Mouse (Mus musculus) lung, adult 2 months (tissue): Measurements from ENCODE around the gene Hoxc8.

Experiments used
- CTCF ChIP-seq: fragments of 200-500 bp; IDR thresholded peaks from 2 replicates; pipeline ENCODE4 v1.5.1; 2011; ENCODE audit warnings: mild to moderate bottlenecking, low read length, control low read depth; ENCODE audit not compliant: insufficient read depth
- POLR2A ChIP-seq: fragments of 200-500 bp; IDR thresholded peaks from 2 replicates; pipeline ENCODE4 v1.6.1; 2011; ENCODE audit warnings: low read depth, mild to moderate bottlenecking, control low read depth, low read length, borderline replicate concordance; ENCODE audit errors: extremely low read depth

- TF ChIP-seq POLR2A: no peak
- no peak for TF ChIP-seq CTCF
These were observed 36.0 kb upstream of the Hoxc8 start, which contains the start of gene Hoxc11 for GRCm38 (mm10) chr15:102954192-102955006.
